Mouse (Mus musculus): ENCODE measurements around the gene Slc25a35.
"Not testable (repeated sequence)": the region's sequence is repeated elsewhere in the genome, so short reads cannot be mapped to it uniquely, and the experiment has no call there.

The Slc25a35 gene

DNA sequence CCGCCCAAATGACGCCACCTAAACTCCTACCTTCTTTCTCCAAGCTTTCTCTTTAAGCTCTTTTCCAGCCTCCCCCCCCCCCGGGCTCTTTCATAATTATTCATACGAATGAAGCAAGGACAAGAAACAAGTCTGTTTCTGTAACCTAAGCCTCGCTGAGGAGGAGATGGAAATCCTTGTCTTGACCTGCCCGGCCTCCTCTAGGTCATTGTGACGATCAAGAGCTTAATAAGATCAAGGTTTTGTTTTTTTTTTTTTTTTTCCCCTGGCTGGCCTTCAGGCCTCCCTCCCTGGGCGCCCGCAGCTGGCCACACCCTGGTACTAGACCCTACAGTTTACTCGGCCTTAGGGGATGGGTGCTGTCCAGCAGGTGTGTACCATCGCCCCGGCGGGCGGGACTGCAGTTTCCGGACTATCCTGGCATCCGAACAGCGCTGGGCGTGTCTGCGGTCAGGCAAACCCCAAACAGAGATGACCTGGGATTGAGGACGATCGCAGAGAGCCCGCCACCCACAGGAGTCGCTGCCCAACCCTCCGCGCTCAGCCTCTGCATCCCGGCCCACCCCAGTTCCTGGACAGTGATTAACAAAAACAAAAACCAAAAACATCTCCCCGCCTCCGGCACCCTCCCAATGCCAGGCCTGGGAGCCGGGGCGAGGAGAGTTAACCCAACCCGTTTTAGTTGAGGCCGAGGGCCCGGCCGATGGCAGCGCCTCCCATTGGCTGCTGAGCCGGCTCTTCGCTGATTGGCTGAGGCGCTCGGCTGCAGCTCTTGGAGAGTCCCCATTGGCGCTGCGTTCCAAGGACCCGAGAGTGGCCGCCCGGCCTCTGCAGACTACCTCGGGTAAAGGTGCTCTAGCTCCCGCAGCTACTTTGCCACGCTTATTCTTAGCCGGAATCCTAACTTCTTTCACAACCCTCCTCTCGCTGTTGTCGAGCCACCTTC, at the start of gene Slc25a35:
TSS of gene Slc25a35 (plus strand) at position 795 of the 946 bp plus-strand sequence.
- DNase-seq = peak; percentile 94

DNA sequence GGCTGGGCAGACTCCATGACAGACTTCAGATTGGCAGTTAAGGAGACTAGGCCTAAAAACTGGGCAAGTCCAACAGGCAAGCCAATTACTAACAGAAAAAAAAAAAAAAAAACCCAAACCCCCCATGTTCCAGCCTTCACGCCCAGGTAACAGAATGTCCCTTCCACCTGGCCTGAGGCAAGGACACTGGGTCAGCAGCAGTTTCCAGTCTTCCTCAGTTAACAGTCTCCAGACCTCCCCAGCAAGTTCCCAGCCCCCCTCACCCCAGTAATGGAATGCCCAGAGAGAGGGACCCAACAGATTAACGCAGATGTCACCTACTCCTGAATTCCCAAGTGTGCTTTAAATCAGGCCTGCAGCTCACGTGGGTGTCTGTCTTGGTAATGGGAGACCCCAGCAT, 44.7 kb upstream of the Slc25a35 start:
- DNase-seq = peak; percentile 35

DNA sequence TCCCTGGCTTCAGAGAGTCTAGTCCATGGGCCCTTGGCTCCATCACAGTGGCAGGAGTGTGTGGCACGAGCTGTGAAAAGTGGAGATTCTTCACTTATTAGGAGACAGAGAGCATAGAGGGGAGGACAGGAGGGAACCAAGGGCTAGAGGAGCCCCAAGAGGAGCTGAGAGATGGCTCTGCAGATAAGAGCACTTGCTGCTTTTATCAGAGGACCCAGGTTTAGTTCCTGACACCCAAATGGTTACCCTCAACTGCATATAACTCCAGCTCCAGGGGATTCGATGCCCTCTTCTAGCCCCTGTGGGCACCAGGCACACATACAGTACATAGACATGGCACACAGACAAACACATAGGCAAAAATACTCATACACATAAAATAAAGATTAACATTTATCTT, 43.2 kb upstream of the Slc25a35 start:
- no peak for DNase-seq

DNA sequence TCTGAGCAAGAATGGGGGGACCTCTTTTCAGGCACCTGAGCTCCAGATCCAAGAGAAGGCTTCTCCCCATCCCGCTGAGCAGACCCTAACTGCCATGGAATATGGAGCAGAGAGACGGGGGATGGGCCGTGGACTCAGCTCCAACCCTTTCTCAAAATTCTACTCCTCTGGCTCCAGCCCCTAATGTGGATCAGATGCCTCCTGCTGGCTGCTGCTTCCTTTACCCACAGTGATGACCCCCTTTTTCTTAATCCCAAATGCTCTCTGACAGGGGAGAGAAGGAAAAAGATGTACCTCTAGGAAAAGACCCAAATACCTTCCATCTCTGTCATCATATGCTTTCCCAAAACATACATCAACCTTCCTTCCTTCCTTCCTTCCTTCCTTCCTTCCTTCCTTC, 41.0 kb upstream of the Slc25a35 start, which contains the start of gene Odf4:
TSS of gene Odf4 (minus strand) at position 101 of the 400 bp plus-strand sequence.
- DNase-seq = no peak

DNA sequence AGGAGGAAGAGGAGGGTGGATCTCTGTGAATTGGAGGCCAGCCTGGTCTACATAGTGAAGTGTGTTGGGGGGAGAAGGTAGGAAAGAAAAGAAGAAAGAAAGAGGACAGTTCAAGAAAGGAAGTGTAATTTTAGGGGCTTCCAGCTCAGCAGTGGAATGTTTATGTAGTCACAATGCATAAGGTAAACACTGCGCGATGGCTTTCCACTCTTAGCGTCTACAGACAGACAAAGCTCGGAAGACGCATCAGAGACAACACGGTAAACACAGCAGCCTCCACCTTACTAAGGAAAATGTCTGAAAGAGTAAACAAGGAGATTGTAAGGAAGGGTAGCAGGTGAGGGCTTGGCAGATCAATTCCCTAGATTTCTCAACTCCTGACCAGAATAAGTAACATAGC, 38.0 kb upstream of the Slc25a35 start:
- DNase-seq = no peak

DNA sequence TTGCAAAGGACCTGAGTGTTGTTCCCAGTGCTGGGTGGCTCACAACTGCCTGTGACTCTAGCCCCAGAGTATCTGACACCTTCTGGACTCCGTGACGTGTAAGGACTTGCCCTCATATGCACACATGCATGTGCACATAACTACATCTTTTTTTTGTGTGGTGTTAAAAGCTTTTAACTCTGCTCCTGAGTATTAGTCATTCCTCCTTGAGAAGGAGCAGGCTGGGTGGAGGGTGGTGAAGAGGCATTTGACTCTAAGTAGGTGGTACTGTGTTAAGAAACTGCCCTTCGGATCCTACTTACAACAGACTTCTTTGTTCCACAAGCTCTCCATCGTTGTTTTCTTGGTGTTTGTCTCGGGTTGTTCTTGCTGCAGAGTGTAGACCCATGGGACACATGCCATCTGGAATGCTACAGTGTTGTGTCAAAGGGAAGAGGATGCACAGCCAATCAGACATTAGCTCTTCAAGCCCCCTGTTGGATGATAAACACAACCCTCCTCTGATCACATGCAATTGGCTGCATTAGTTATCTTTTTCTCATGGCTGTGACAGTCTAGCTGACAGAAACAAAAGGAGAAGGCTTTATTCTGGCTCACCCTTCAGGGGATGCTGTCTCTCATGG, 33.9 kb upstream of the Slc25a35 start:
- DNase-seq = no peak

DNA sequence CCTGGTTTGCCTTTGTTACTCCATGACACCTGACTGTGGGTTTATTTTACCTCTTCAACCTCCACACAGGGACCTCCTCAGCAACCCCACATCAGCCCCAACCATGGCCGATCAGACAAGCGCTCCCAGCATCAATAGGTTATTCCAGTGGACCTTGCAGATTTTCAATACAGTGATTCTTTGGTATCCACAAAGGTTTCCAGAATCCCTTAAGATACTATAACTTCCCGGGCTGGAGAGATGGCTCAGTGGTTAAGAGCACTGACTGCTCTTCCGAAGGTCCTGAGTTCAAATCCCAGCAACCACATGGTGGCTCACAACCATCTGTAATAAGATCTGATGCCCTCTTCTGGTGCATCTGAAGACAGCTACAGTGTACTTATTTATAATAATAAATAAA, 31.0 kb upstream of the Slc25a35 start:
- DNase-seq = not testable (repeated sequence)

DNA sequence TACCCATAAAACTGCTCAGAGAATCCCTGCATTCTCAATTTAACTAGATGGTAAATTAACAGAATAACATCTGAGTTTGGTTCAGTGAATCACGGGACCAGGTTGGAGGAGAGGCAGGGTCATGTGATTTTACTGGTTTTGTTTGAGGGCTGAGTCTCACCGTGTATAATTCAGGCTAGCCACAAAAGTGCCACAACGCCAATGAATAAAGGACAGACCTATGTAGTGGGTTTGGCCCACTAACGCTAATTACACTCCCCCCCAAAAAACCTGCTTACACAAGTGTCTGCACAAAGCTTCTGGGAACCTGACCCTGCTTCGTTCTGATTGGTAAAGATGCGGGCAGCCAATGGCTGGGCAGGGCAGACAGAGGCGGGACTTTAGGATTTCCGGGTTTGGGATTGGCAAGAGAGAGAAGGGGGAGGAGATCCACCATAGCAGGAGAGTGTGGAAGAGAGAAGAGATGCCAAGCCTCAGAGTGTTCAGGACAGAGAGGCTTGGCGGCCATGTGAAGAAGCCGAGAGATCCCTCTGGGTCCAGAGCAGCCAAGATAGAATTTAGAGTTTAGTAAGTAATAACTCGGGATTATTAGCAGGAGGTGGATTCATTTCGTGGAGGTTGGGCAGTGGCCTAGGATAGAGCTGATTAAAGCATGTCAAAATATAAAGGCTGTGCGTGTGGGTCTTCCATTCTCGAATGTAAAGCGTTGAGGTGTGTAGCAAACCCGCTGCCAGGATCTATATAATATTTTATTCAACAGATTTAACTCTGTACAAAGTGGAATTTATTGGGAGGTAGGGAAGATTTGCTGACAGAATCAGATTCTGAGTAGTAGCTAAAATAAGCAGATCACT, 28.3 kb upstream of the Slc25a35 start:
- DNase-seq = peak; percentile 90

DNA sequence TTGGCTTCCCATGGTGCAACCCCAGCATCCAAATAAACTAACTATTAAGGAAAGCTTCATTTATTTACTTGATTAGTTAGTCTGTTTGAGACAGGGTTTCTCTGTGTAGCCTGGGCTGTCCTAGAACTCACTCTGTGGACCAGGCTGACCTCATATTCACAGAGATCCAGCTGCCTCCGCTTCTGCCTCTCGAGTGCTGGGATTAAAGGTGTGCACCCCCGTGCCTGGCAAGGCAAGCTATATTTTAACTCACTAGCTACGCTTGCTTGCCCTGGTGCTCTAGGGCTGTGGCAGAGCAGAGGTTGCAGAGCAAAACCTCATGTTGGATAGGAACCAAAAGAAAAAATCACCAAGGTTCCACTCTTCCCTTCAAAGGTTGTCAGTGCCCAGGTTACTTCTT, 27.4 kb upstream of the Slc25a35 start:
- DNase-seq = peak; percentile 76

DNA sequence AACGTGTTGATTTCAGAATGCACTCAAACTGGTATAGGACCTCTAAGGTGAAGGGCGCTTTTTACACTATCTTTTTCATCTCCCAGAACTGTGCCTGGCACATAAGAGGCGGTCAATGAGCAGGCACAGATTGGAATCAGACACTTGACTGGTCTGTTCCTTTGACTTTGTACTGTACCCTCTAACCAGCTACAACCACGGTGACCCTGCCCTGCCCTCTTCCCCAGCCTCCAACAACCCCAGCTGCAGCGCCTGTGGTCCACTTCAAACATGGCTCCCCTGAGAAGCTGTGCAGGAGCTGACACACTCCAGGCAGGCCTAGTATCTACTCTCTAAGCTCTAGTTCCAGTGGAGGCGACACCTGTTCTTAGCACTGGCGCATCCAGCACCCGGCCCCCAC, 25.2 kb upstream of the Slc25a35 start:
- peak; percentile 36 for DNase-seq

DNA sequence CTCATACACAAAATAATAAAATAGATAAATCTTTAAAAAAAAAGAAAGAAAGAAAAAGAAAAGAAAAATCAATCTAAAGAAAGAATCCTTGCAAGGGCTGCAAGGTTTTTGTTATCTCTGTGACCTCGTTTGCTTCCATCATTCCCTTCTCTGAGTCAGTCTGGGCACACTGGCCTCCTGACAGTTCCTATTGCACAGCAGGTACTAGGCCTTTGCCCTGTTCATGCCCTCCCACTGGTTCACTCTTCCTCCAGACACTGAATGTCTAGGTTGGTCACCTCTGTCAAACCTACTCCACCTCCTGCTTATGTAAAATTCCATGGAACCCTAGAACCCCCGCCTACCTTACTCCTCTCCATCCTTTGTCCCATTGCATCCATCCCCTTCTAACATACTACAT, 22.7 kb upstream of the Slc25a35 start:
- DNase-seq = no peak

DNA sequence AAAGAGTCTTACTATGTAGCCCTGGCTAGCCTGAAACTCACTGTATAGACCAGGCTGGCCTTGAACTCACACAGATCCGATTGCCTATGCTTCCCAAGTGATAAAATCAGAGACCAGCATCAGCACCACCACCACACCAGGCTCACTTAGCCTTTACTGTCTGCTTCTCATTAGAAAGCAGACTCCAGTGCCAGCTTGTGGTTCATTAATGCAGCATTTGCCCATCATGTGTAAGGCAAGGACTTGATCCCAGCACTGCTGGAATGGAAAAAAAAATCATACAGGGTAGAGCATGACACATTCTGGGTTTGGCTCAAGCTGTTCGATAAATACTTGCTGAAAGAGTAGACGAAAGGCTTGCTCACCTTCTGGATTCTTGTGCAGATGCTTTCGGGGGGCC, 21.9 kb upstream of the Slc25a35 start:
- DNase-seq = no peak

DNA sequence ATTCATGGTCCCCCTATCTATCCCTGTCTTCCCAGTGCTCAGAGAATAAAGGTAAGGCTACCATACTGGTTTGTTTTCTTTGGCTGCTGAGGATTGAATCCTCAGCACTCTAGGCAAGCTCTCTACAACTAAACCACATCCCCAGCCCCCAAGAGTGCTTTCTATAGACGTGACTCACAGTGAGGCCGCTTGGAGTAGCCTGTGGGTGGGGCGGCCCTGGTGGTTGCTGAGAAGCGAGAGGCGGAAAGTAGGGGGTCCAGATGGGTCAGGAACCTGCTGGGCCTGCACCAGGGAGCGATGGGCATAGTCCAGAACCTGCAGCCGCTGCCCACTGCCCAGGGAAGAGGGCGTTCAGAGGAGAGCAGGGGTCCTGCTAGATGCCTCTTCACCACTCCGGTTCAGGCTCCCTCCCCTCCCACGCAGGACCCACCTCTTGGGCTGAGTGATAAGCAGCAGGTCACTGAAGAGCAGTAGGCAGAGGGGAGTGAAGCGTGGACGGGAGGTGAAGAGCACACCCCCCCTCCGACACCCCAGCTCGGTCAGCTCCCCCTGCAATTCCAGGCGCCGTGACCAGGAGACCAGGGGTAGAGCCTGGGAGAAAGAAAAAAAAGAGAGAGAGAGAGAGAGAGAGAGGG, 21.0 kb upstream of the Slc25a35 start:
- peak; percentile 11 for DNase-seq

DNA sequence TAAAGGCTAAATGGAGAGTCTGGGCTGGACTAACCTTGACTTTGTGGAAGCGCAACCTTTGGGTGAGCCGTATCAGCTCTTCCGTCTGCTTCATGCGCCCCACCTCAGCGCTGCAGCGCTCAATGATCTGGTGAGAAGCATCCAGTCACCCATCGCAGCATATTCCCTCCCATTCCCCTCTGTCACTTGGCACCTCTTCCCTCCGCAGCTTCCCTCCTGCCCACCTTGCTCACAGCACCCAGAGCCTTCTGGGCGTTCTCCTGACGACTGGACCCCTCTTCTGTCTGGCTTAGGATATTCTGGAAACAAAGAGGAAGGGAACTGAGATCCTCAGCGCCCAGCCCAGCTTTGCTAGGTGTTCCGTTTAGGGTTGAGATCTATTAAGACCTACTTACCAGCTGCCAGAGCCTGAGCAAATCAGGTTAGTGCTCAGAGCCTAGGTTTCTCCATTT, 20.4 kb upstream of the Slc25a35 start:
- DNase-seq = no peak

DNA sequence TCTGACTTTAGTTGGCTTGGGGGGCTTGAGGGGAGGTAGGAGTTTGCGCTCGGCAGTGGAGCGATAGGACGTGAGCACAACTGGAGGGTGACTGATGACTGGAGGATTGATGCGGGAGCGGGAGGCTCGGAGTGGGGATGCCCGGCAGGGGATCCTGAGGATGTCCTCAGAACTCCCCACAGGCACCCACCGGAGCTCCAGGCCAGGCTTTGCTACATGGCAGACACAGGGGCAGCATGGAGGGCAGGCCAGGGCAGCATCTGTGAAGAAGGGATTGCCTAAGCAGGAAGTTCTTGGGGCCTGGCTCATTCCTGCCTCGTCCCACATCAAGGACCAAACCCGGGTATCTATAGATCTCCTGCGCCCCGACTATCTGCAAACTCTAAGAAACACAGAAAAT, 14.0 kb upstream of the Slc25a35 start:
- DNase-seq = peak; percentile 14

DNA sequence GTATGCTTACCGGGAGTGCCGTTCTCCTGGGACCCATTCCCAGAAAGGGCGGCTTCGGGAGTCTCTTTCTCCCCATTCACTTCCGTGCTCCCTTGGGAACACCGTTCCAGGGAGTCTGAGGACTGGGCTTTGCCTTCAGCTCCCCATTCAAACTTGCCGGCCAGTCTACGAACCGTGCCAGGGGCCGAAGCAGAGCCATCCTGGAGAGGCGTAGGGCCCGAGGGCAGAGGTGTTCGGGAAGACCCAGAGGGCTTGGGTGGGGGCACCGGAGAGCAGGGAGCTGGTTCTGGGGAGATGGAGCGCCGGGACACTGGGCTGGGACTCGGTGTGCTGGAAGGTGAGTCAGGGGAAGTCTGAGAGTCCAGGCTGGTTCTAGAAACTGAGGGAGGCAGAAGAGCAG, 13.5 kb upstream of the Slc25a35 start:
- DNase-seq = peak; percentile 22

DNA sequence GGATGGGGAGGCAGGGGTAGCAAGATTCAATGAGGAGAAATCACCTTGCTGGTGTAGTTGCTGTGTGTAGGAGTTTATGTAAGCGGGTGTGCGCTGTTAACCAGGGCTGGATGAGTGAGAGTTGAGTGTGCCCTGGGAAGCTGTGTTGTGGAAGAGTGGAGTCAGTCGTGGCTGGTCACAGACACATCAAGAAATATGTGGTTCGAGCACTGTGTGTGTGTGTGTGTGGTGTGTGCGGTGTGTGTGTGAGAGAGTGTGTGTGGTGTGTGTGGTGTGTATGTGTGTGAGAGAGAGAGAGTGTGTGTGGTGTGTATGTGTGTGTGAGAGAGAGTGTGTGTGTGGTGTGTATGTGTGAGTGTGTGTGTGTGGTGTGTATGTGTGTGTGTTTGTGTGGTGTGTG, 12.5 kb upstream of the Slc25a35 start:
- DNase-seq = no peak

DNA sequence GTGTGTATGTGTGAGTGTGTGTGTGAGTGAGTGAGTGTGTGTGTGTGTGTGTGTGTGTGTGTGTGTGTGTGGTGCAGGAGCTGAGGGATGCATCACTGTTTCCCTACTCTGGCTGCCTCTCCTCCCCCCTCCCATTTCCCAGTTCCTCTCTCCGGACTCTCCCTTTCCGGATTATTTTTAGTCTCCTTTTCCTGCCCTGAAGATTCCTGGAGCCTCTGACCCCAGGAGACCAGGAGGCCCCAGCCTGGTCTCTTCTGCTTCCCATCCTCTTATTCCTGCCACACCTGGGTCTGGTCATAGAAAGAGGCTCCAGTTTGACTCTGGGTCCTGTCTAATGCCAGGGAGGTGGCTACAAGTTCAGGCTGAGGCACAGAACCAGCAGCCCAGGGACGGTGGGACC, 11.8 kb upstream of the Slc25a35 start:
- DNase-seq = peak; percentile 62

DNA sequence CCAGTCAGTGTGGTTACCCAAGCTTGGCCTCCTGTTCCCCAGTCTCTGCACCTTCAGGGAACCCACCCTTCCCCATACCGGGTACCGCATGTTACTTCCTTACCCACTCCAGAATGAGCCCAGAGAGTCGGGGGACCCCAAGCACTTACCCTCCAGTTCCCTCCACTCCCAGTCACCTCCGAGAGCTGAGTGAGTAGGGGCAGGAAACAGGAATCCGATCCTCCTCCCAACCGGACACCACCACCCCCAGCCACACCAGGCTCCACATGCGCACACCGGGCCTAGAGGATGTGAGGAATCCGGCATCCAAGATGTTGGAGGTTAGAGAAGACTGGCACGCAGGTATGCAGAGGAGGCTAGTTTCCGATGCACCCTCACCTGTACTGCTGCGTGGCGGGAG, 11.2 kb upstream of the Slc25a35 start:
- peak; percentile 64 for DNase-seq

DNA sequence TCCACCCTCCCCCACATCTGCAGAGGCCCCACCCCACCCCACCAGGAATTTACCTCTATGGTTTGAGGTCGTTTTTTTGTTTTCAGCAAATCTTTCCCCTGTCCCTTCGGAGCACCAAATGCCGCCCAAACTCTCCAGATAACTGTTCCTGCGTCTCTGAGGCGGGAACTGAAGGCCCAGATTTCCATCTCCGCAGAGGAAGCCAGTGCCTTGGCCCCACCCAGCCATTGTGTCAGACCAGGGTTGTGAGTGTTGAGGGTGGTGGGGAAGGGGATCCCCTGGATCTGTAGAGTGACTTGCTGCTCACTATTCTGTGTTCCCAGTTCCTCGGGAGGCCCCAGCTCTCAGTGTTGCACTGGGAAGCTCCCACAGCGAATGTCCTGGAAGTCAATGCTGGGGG, 10.6 kb upstream of the Slc25a35 start, which contains the start of gene Arhgef15:
TSS of gene Arhgef15 (minus strand) at position 173 of the 400 bp plus-strand sequence.
- peak; percentile 43 for DNase-seq

DNA sequence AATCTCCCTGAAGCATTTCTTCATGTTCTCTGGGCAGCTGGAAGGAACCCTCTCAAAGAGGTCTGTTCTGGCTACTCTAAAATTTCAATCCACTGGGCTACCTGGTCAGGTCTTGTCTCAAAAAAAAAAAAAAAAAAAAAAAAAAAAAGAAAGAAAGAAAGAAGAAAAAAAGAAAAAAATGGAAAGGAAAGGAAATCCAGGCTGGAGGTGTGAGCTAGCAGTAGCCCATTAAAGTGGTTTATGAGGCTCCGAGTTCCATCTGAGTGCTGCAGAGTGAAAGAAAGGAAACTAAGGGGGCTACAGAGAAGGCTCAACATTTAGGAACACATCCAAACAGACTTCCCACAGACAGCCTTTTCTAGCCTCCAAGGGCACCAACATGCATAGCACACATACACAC, 10.0 kb upstream of the Slc25a35 start:
- no peak for DNase-seq

DNA sequence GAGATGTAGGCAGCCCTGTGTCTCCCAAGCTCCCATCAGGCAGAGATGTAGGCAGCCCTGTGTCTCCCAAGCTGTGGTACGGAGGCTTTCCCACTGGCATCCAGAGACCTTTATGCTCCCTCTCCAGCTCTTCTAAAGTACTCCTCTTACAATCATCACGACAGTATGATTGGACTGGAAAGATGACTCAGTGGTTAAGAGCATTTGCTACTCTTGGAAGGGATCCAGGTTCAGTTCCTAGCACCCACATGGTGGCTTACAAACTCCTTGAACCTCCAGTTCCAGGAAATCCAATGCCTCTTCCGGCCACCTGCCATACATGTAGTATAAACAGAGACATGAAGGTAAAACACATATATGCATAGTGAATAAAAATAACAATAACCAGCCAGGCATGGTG, 6.3 kb upstream of the Slc25a35 start:
- no peak for DNase-seq

DNA sequence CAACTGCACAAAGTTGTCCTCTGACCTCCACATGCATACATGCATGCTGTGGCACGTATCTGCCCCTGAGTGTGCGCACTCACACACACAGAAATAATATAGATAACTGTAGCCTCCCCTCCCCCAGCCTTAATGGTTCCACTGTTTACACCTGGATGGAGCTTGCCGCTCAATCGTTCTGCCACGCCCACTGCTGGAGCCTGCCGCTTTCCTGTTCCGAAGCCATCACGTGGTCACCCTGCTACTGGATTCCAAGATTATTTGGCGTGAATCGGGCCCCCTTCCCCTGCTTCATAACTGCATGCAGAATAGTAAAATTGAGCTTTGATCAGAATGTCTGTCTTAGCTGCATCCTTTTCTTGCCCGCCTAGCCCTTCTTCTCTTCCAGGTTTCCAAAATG, 5.8 kb upstream of the Slc25a35 start:
- not testable (repeated sequence) for DNase-seq
